Mouse (Mus musculus) liver, embryonic 14.5 days (tissue): ENCODE measurements around the gene Grm3. TPM values are rescaled to one million over a fixed set of nuclear protein-coding genes. Genes with fewer than 3 reads are reported as not detected.

Experiments
- ATAC-seq: fragments of 200-750 bp; cut with Nextera tagmentation; 2 replicates; pipeline ENCODE4 v1.8.0; 2017; ENCODE audit warnings: moderate number of reproducible peaks, mild to moderate bottlenecking, moderate library complexity; ENCODE audit not compliant: insufficient read depth
- DNase-seq, 3 experiments: peaks; one replicate each; pipeline ENCODE4 v3.0.0-alpha.2; 2012 to 2013; ENCODE audit warnings: low read depth in 3 of 3, low spot score in 3 of 3
- H3K27ac ChIP-seq: fragments of 300-500 bp; sonication (generic); 2 replicates; pipeline ENCODE4 v1.5.1; 2014; ENCODE audit warnings: moderate library complexity, mild to moderate bottlenecking, control low read depth, inconsistent platforms
- H3K27me3 ChIP-seq: fragments of 300-500 bp; sonication (generic); 2 replicates; pipeline ENCODE4 v1.6.1; 2014; ENCODE audit warnings: mild to moderate bottlenecking, low read length, moderate library complexity; ENCODE audit not compliant: control insufficient read depth, insufficient read depth
- H3K36me3 ChIP-seq: fragments of 300-500 bp; sonication (generic); replicated peaks from 2 replicates; pipeline ENCODE4 v1.6.1; 2014; ENCODE audit warnings: low read depth; ENCODE audit not compliant: control insufficient read depth, insufficient read depth
- H3K4me1 ChIP-seq, 2 experiments: fragments of 200-500 bp in 1 of 2; fragments of 300-500 bp in 1 of 2; sonication (generic) in 1 of 2; replicated peaks; 2 replicates each; pipeline ENCODE4 v1.6.1; 2012 to 2014; ENCODE audit warnings: antibody characterized with exemption in 1 of 2, inconsistent platforms in 1 of 2, low read length in 1 of 2; ENCODE audit not compliant: control insufficient read depth in 2 of 2, insufficient read depth in 2 of 2
- H3K4me2 ChIP-seq: fragments of 300-500 bp; sonication (generic); 2 replicates; pipeline ENCODE4 v1.6.1; 2014; ENCODE audit warnings: low read depth, mild to moderate bottlenecking, control low read depth, moderate library complexity
- H3K4me3 ChIP-seq, 2 experiments: fragments of 200-500 bp in 1 of 2; fragments of 300-500 bp in 1 of 2; sonication (generic) in 1 of 2; 2 replicates each; pipeline ENCODE4 v1.5.1; 2012 to 2014; ENCODE audit warnings: low read depth in 2 of 2, low read length in 2 of 2, mild to moderate bottlenecking in 2 of 2, control low read depth in 1 of 2, inconsistent platforms in 1 of 2, moderate library complexity in 1 of 2; ENCODE audit not compliant: insufficient read depth in 1 of 2
- H3K9ac ChIP-seq: fragments of 300-500 bp; sonication (generic); replicated peaks from 2 replicates; pipeline ENCODE4 v1.6.1; 2014; ENCODE audit warnings: mild to moderate bottlenecking, control low read depth, moderate library complexity
- H3K9me3 ChIP-seq: fragments of 300-500 bp; sonication (generic); 2 replicates; pipeline ENCODE4 v1.6.1; 2016; ENCODE audit warnings: low read length, mixed read lengths; ENCODE audit not compliant: control insufficient read depth
- CTCF ChIP-seq: IDR thresholded peaks from 2 replicates; pipeline ENCODE4 v1.5.1; 2016; ENCODE audit warnings: antibody characterized with exemption, low read depth, control low read depth
- EP300 ChIP-seq: IDR thresholded peaks from 2 replicates; pipeline ENCODE4 v1.6.1; 2016; ENCODE audit warnings: antibody characterized with exemption, low read depth
- WGBS: fragments of 180-500 bp; shearing (Covaris S2); extraction: QIAGEN DNeasy Blood & Tissue Kit; methylation state at CpG from one replicate; pipeline ENCODE4 v1.1.7; 2014; ENCODE audit not compliant: insufficient replicate concordance; 5-methylcytosine and 5-hydroxymethylcytosine counted together
- polyA plus RNA-seq, 2 experiments: library from polyadenylated mRNA; depleted of rRNA in 1 of 2; stranded (reverse) in 1 of 2; unstranded in 1 of 2; fragments of >200 nt; fragmentation: Nextera tagmentation in 1 of 2; extraction: Ambion mirVana in 1 of 2; gene quantifications; 2 replicates each; pipeline versions ENCODE4 v1.2.1 to v1.2.3; 2012 to 2014

Grm3 gene
- polyA plus RNA-seq, 2 experiments: 0.02 TPM; not detected in 1

GRCm38 (mm10) chr5:9578571-9578970 lies 146.4 kb downstream of the Grm3 start:
- Histone ChIP-seq H3K9ac (no peak overlapping the region), H3K36me3 (no peaks in the 10 kb centered on the region), H3K9me3 (no peaks in the 10 kb centered on the region), H3K27me3 (no peaks in the 10 kb centered on the region), H3K4me2 (no peak overlapping the region), H3K27ac (no peak overlapping the region), H3K4me1 (no peaks in the 10 kb centered on the region), H3K4me3 (no peak overlapping the region)
- WGBS: 47% methylated on average over 2 of the region's 2 CpGs
- TF ChIP-seq CTCF: no peak
- no peak for TF ChIP-seq EP300
- ATAC-seq: no peak
- DNase-seq: no peak

GRCm38 (mm10) chr5:9570946-9571345 lies 154.0 kb downstream of the Grm3 start:
- no peak for TF ChIP-seq EP300
- TF ChIP-seq CTCF: no peak
- Histone ChIP-seq H3K9ac (no peak overlapping the region), H3K27me3 (no peaks in the 10 kb centered on the region), H3K4me3 (no peak overlapping the region), H3K27ac (no peak overlapping the region), H3K36me3 (no peaks in the 10 kb centered on the region), H3K4me1 (no peaks in the 10 kb centered on the region), H3K9me3 (no peaks in the 10 kb centered on the region), H3K4me2 (no peak overlapping the region)
- 58% methylated on average over 6 of the region's 6 CpGs for WGBS
- ATAC-seq: no peak
- no peak for DNase-seq

- no peaks in the 10 kb centered on the region for H3K36me3 ChIP-seq
- WGBS: 36% methylated on average over 3 of the region's 3 CpGs
- no peak overlapping the region for H3K4me2 ChIP-seq
- H3K9ac ChIP-seq: no peak overlapping the region
- no peaks in the 10 kb centered on the region for H3K4me1 ChIP-seq
- H3K27me3 ChIP-seq: no peaks in the 10 kb centered on the region
- TF ChIP-seq CTCF (no peak), EP300 (no peak)
- ATAC-seq (no peak), DNase-seq (no peak)
- no peak overlapping the region for H3K27ac ChIP-seq
- H3K9me3 ChIP-seq: no peaks in the 10 kb centered on the region
- H3K4me3 ChIP-seq: no peak overlapping the region
These were observed 167.3 kb downstream of the Grm3 start for GRCm38 (mm10) chr5:9557706-9558105.

- H3K27ac ChIP-seq: no peak overlapping the region
- H3K9me3 ChIP-seq: no peaks in the 10 kb centered on the region
- TF ChIP-seq CTCF (no peak), EP300 (no peak)
- ATAC-seq (no peak), DNase-seq (no peak)
- no peak overlapping the region for H3K9ac ChIP-seq
- no peak overlapping the region for H3K4me3 ChIP-seq
- H3K4me2 ChIP-seq: no peak overlapping the region
- H3K4me1 ChIP-seq: no peaks in the 10 kb centered on the region
- no peaks in the 10 kb centered on the region for H3K27me3 ChIP-seq
- 29% methylated on average over 8 of the region's 8 CpGs for WGBS
- H3K36me3 ChIP-seq: no peaks in the 10 kb centered on the region
These were observed 184.0 kb downstream of the Grm3 start for GRCm38 (mm10) chr5:9540822-9541557.

- DNase-seq (no peak), ATAC-seq (no peak)
- WGBS: 52% methylated on average over 4 of the region's 4 CpGs
- Histone ChIP-seq H3K4me1 (no peaks in the 10 kb centered on the region), H3K4me2 (no peak overlapping the region), H3K27ac (no peak overlapping the region), H3K36me3 (no peaks in the 10 kb centered on the region), H3K9ac (no peak overlapping the region), H3K9me3 (no peaks in the 10 kb centered on the region), H3K27me3 (no peaks in the 10 kb centered on the region), H3K4me3 (no peak overlapping the region)
- TF ChIP-seq EP300 (no peak), CTCF (no peak)
These were observed 199.5 kb downstream of the Grm3 start for GRCm38 (mm10) chr5:9525507-9525906.
